Mouse (Mus musculus) embryonic facial prominence, embryonic 11.5 days (tissue): ENCODE measurements around the gene Rnaseh2a. TPM values are rescaled to one million over a fixed set of nuclear protein-coding genes. Genes with fewer than 3 reads are reported as not detected.

Experiments
- ATAC-seq: fragments of 200-750 bp; cut with Nextera tagmentation; replicated peaks from 2 replicates; pipeline ENCODE4 v1.8.0; 2017; ENCODE audit warnings: low read depth; ENCODE audit not compliant: insufficient number of reproducible peaks, low FRiP score, low TSS enrichment
- DNase-seq: peaks from one replicate; pipeline ENCODE4 v3.0.0-alpha.2; 2015; ENCODE audit warnings: low spot score
- H3K27ac ChIP-seq: fragments of 300-500 bp; sonication (generic); replicated peaks from 2 replicates; pipeline ENCODE4 v1.5.1; 2014; ENCODE audit warnings: mild to moderate bottlenecking, low read depth, low read length, control low read depth
- H3K27me3 ChIP-seq: fragments of 300-500 bp; sonication (generic); 2 replicates; pipeline ENCODE4 v1.6.1; 2014; ENCODE audit warnings: mild to moderate bottlenecking, low read length, moderate library complexity, mixed read lengths; ENCODE audit not compliant: control insufficient read depth, insufficient read depth
- H3K36me3 ChIP-seq: fragments of 300-500 bp; sonication (generic); replicated peaks from 2 replicates; pipeline ENCODE4 v1.6.1; 2014; ENCODE audit warnings: low read depth, mild to moderate bottlenecking, low read length, moderate library complexity, mixed read lengths; ENCODE audit not compliant: control insufficient read depth, insufficient read depth
- H3K4me1 ChIP-seq: fragments of 300-500 bp; sonication (generic); 2 replicates; pipeline ENCODE4 v1.6.1; 2014; ENCODE audit warnings: low read length, mixed read lengths; ENCODE audit not compliant: control insufficient read depth, insufficient read depth
- H3K4me2 ChIP-seq: fragments of 300-500 bp; sonication (generic); 2 replicates; pipeline ENCODE4 v1.6.1; 2014; ENCODE audit warnings: low read depth, mild to moderate bottlenecking, control low read depth, low read length, moderate library complexity
- H3K4me3 ChIP-seq: fragments of 300-500 bp; sonication (generic); 2 replicates; pipeline ENCODE4 v1.5.1; 2014; ENCODE audit warnings: low read depth, low read length, control low read depth
- H3K9ac ChIP-seq: fragments of 300-500 bp; sonication (generic); replicated peaks from 2 replicates; pipeline ENCODE4 v1.6.1; 2014; ENCODE audit warnings: mild to moderate bottlenecking, control low read depth, low read length
- H3K9me3 ChIP-seq: fragments of 300-500 bp; sonication (generic); replicated peaks from 2 replicates; pipeline ENCODE4 v1.6.1; 2016; ENCODE audit warnings: mild to moderate bottlenecking, low read length, inconsistent platforms, mixed read lengths; ENCODE audit not compliant: control insufficient read depth
- WGBS: fragments of 180-500 bp; shearing (Covaris S2); extraction: QIAGEN DNeasy Blood & Tissue Kit; methylation state at CpG from one replicate; pipeline ENCODE4 v1.1.7; 2014; 5-methylcytosine and 5-hydroxymethylcytosine counted together
- polyA plus RNA-seq: library from polyadenylated mRNA; unstranded; fragments of >200 nt; fragmentation: Nextera tagmentation; extraction: Ambion mirVana; gene quantifications from 2 replicates; pipeline ENCODE4 v1.2.1, GENCODE M21; 2014

The Rnaseh2a gene
- polyA plus RNA-seq, 1 experiment from 2014 or later: 109 TPM

GRCm38 (mm10) chr8:84981644-84982498 is 12.3 kb upstream of the Rnaseh2a start:
- H3K4me3 ChIP-seq: no peak overlapping the region

GRCm38 (mm10) chr8:84980622-84981358 is 11.2 kb upstream of the Rnaseh2a start:
- DNase-seq: no peak

More at GRCm38 (mm10) chr8:84981644-84982498, 12.3 kb upstream of the Rnaseh2a start:
- ATAC-seq: no peak
- Histone ChIP-seq H3K27ac (no peak overlapping the region), H3K9me3 (no peaks in the 10 kb centered on the region), H3K4me2 (no peak overlapping the region), H3K4me1 (peaks cover 27% of the 10 kb centered on the region), H3K36me3 (no peaks in the 10 kb centered on the region), H3K27me3 (peaks cover 22% of the 10 kb centered on the region), H3K9ac (no peak overlapping the region)
- no peak for DNase-seq
- 76% methylated on average over 15 of the region's 15 CpGs for WGBS

GRCm38 (mm10) chr8:84979599-84980421 is 10.2 kb upstream of the Rnaseh2a start:
- Histone ChIP-seq H3K27ac (peak overlapping the region; percentile 36; the same call in 1 of the 2 replicates), H3K4me1 (peaks cover 20% of the 10 kb centered on the region), H3K4me3 (peak overlapping the region; percentile 28), H3K9ac (peak overlapping the region; percentile 46), H3K36me3 (no peaks in the 10 kb centered on the region), H3K27me3 (peaks cover 22% of the 10 kb centered on the region), H3K9me3 (no peaks in the 10 kb centered on the region), H3K4me2 (peak overlapping the region; percentile 71)
- DNase-seq (peak; percentile 92), ATAC-seq (0 out of 2 replicates have a peak, but pooled peaks have one; percentile 15)
- WGBS: 2% methylated on average over 42 of the region's 42 CpGs

More at GRCm38 (mm10) chr8:84980622-84981358, 11.2 kb upstream of the Rnaseh2a start:
- Histone ChIP-seq H3K9me3 (no peaks in the 10 kb centered on the region), H3K36me3 (no peaks in the 10 kb centered on the region), H3K9ac (no peak overlapping the region), H3K27me3 (peaks cover 22% of the 10 kb centered on the region), H3K4me2 (no peak overlapping the region), H3K27ac (no peak overlapping the region), H3K4me1 (peaks cover 27% of the 10 kb centered on the region), H3K4me3 (peak overlapping the region; percentile 28; the same call in 1 of the 2 replicates)
- no peak for ATAC-seq
- 28% methylated on average over 11 of the region's 11 CpGs for WGBS

GRCm38 (mm10) chr8:84978248-84978940 is 8.8 kb upstream of the Rnaseh2a start, which contains the start of gene Junb:
Gene Junb, minus strand, starts transcription at chr8:84978718.
- DNase-seq (peak; percentile 87), ATAC-seq (no peak)
- WGBS: under 1% methylated on average over 60 of the region's 63 CpGs
- Histone ChIP-seq H3K36me3 (no peaks in the 10 kb centered on the region), H3K9ac (peak within 1 kb of the TSS; percentile 64), H3K9me3 (no peaks in the 10 kb centered on the region), H3K27me3 (peaks cover 22% of the 10 kb centered on the region), H3K4me2 (peak within 1 kb of the TSS; percentile 96), H3K4me3 (peak within 1 kb of the TSS; percentile 50), H3K27ac (peak within 1 kb of the TSS; percentile 36; the same call in 1 of the 2 replicates), H3K4me1 (peaks cover 16% of the 10 kb centered on the region)

- 1% methylated on average over 70 of the region's 70 CpGs for WGBS
- no peaks in the 10 kb centered on the region for H3K36me3 ChIP-seq
- peak overlapping the region; percentile 96 for H3K4me2 ChIP-seq
- peaks cover 22% of the 10 kb centered on the region for H3K27me3 ChIP-seq
- H3K9me3 ChIP-seq: no peaks in the 10 kb centered on the region
- ATAC-seq (no peak), DNase-seq (peak; percentile 56)
- H3K4me1 ChIP-seq: peaks cover 16% of the 10 kb centered on the region
- peak overlapping the region; percentile 64 for H3K9ac ChIP-seq
- H3K27ac ChIP-seq: no peak overlapping the region
- H3K4me3 ChIP-seq: peak overlapping the region; percentile 50
Measured at GRCm38 (mm10) chr8:84977435-84978247, 8.1 kb upstream of the Rnaseh2a start.

GRCm38 (mm10) chr8:84976763-84977434 is 7.3 kb upstream of the Rnaseh2a start:
- ATAC-seq: no peak
- no peak for DNase-seq
- no peaks in the 10 kb centered on the region for H3K36me3 ChIP-seq
- peaks cover 16% of the 10 kb centered on the region for H3K4me1 ChIP-seq
- peak overlapping the region; percentile 50 for H3K4me3 ChIP-seq
- H3K4me2 ChIP-seq: peak overlapping the region; percentile 96
- peak overlapping the region; percentile 64 for H3K9ac ChIP-seq
- H3K27ac ChIP-seq: no peak overlapping the region
- no peaks in the 10 kb centered on the region for H3K9me3 ChIP-seq
- WGBS: 2% methylated on average over 24 of the region's 25 CpGs
- H3K27me3 ChIP-seq: peaks cover 22% of the 10 kb centered on the region
